Mouse (Mus musculus): ENCODE measurements around the gene Ap5z1. TPM values are rescaled to one million over a fixed set of nuclear protein-coding genes. Genes with fewer than 3 reads are reported as not detected.
A peak's percentile ranks its signal among the peaks of the same experiment; 100 is the strongest.

Gene Ap5z1
- polyA plus RNA-seq, 1 experiment from 2014 or later = 6.4 TPM

GRCm38 (mm10) chr5:142420317-142420716 is 43.4 kb upstream of the Ap5z1 start:
- Histone ChIP-seq H3K36me3 (ENCODE audit: insufficient read depth, low read length) (0 out of 2 replicates have a peak, but pooled peaks cover 3% of the 10 kb centered on the region), H3K27me3 (ENCODE audit: insufficient read depth, low read length) (no peaks in the 10 kb centered on the region), H3K4me2 (ENCODE audit: low read length) (no peak overlapping the region), H3K9ac (ENCODE audit: low read depth, low read length) (no peak overlapping the region), H3K27ac (no peak overlapping the region), H3K4me3 (replicated peaks; ENCODE audit: low read depth, low read length) (no peak overlapping the region), H3K4me1 (replicated peaks; ENCODE audit: insufficient read depth, low read length) (peaks cover 29% of the 10 kb centered on the region), H3K9me3 (replicated peaks; ENCODE audit: low read length) (no peaks in the 10 kb centered on the region)
- no peak for ATAC-seq (replicated peaks; ENCODE audit: low FRiP score, low read depth)
- no peak for TF ChIP-seq CTCF (IDR thresholded peaks at IDR 0.05; ENCODE audit: low read depth)
- DNase-seq (ENCODE audit: low spot score) = no peak
- WGBS = 81% methylated on average over 4 of the region's 4 CpGs

- Histone ChIP-seq H3K9me3 (replicated peaks; ENCODE audit: low read length) (no peaks in the 10 kb centered on the region), H3K36me3 (ENCODE audit: insufficient read depth, low read length) (0 out of 2 replicates have a peak, but pooled peaks cover 3% of the 10 kb centered on the region), H3K4me3 (replicated peaks; ENCODE audit: low read depth, low read length) (no peak overlapping the region), H3K9ac (ENCODE audit: low read depth, low read length) (no peak overlapping the region), H3K27me3 (ENCODE audit: insufficient read depth, low read length) (no peaks in the 10 kb centered on the region), H3K4me2 (ENCODE audit: low read length) (no peak overlapping the region), H3K4me1 (replicated peaks; ENCODE audit: insufficient read depth, low read length) (peaks cover 33% of the 10 kb centered on the region), H3K27ac (no peak overlapping the region)
- no peak for DNase-seq (ENCODE audit: low spot score)
- 84% methylated on average over 9 of the region's 9 CpGs for WGBS
- ATAC-seq (replicated peaks; ENCODE audit: low FRiP score, low read depth) = no peak
- TF ChIP-seq CTCF (IDR thresholded peaks at IDR 0.05; ENCODE audit: low read depth) = no peak
These were observed 42.8 kb upstream of the Ap5z1 start for GRCm38 (mm10) chr5:142420920-142421319.

GRCm38 (mm10) chr5:142421886-142422285 is 41.9 kb upstream of the Ap5z1 start:
- 0 out of 2 replicates have a peak, but pooled peaks cover 3% of the 10 kb centered on the region for H3K36me3 ChIP-seq (ENCODE audit: insufficient read depth, low read length)
- H3K9ac ChIP-seq (ENCODE audit: low read depth, low read length) = no peak overlapping the region
- peaks cover 29% of the 10 kb centered on the region for H3K4me1 ChIP-seq (replicated peaks; ENCODE audit: insufficient read depth, low read length)
- H3K9me3 ChIP-seq (replicated peaks; ENCODE audit: low read length) = no peaks in the 10 kb centered on the region
- 83% methylated on average over 5 of the region's 5 CpGs for WGBS
- no peak overlapping the region for H3K27ac ChIP-seq
- TF ChIP-seq CTCF (IDR thresholded peaks at IDR 0.05; ENCODE audit: low read depth) = no peak
- DNase-seq (ENCODE audit: low spot score) (no peak), ATAC-seq (replicated peaks; ENCODE audit: low FRiP score, low read depth) (no peak)
- H3K4me3 ChIP-seq (replicated peaks; ENCODE audit: low read depth, low read length) = no peak overlapping the region
- no peak overlapping the region for H3K4me2 ChIP-seq (ENCODE audit: low read length)
- no peaks in the 10 kb centered on the region for H3K27me3 ChIP-seq (ENCODE audit: insufficient read depth, low read length)

GRCm38 (mm10) chr5:142423141-142423540 is 40.6 kb upstream of the Ap5z1 start:
- ATAC-seq (replicated peaks; ENCODE audit: low FRiP score, low read depth) (no peak), DNase-seq (ENCODE audit: low spot score) (no peak)
- H3K27ac ChIP-seq = no peak overlapping the region
- TF ChIP-seq CTCF (IDR thresholded peaks at IDR 0.05; ENCODE audit: low read depth) = no peak
- 0 out of 2 replicates have a peak, but pooled peaks cover 3% of the 10 kb centered on the region for H3K36me3 ChIP-seq (ENCODE audit: insufficient read depth, low read length)
- H3K4me3 ChIP-seq (replicated peaks; ENCODE audit: low read depth, low read length) = no peak overlapping the region
- H3K9me3 ChIP-seq (replicated peaks; ENCODE audit: low read length) = no peaks in the 10 kb centered on the region
- H3K27me3 ChIP-seq (ENCODE audit: insufficient read depth, low read length) = no peaks in the 10 kb centered on the region
- no peak overlapping the region for H3K4me2 ChIP-seq (ENCODE audit: low read length)
- H3K4me1 ChIP-seq (replicated peaks; ENCODE audit: insufficient read depth, low read length) = peaks cover 32% of the 10 kb centered on the region
- H3K9ac ChIP-seq (ENCODE audit: low read depth, low read length) = no peak overlapping the region
- 90% methylated on average over 10 of the region's 10 CpGs for WGBS

- H3K36me3 ChIP-seq (ENCODE audit: insufficient read depth, low read length) = 0 out of 2 replicates have a peak, but pooled peaks cover 3% of the 10 kb centered on the region
- TF ChIP-seq CTCF (IDR thresholded peaks at IDR 0.05; ENCODE audit: low read depth) = no peak
- H3K27ac ChIP-seq = no peak overlapping the region
- H3K4me3 ChIP-seq (replicated peaks; ENCODE audit: low read depth, low read length) = no peak overlapping the region
- 44% methylated on average over 3 of the region's 3 CpGs for WGBS
- DNase-seq (ENCODE audit: low spot score) (no peak), ATAC-seq (replicated peaks; ENCODE audit: low FRiP score, low read depth) (no peak)
- H3K4me2 ChIP-seq (ENCODE audit: low read length) = no peak overlapping the region
- H3K9me3 ChIP-seq (replicated peaks; ENCODE audit: low read length) = no peaks in the 10 kb centered on the region
- no peaks in the 10 kb centered on the region for H3K27me3 ChIP-seq (ENCODE audit: insufficient read depth, low read length)
- H3K9ac ChIP-seq (ENCODE audit: low read depth, low read length) = no peak overlapping the region
- peaks cover 32% of the 10 kb centered on the region for H3K4me1 ChIP-seq (replicated peaks; ENCODE audit: insufficient read depth, low read length)
These were observed 40.0 kb upstream of the Ap5z1 start for GRCm38 (mm10) chr5:142423701-142424100.

GRCm38 (mm10) chr5:142424627-142425349 is 39.0 kb upstream of the Ap5z1 start:
- Histone ChIP-seq H3K9ac (ENCODE audit: low read depth, low read length) (0 out of 2 replicates have a peak overlapping the region, but pooled peaks have one; percentile 29), H3K4me1 (replicated peaks; ENCODE audit: insufficient read depth, low read length) (peaks cover 32% of the 10 kb centered on the region)
- peak; percentile 75 for DNase-seq (ENCODE audit: low spot score)

More at GRCm38 (mm10) chr5:142424627-142425349, 39.0 kb upstream of the Ap5z1 start:
- H3K9me3 ChIP-seq (replicated peaks; ENCODE audit: low read length) = no peaks in the 10 kb centered on the region
- ATAC-seq (replicated peaks; ENCODE audit: low FRiP score, low read depth) = peak; percentile 67; the same call in 1 of the 2 replicates
- H3K27ac ChIP-seq = peak overlapping the region; percentile 91
- H3K27me3 ChIP-seq (ENCODE audit: insufficient read depth, low read length) = no peaks in the 10 kb centered on the region
- 30% methylated on average over 13 of the region's 13 CpGs for WGBS
- peak overlapping the region; percentile 36 for H3K4me2 ChIP-seq (ENCODE audit: low read length)
- no peaks in the 10 kb centered on the region for H3K36me3 ChIP-seq (ENCODE audit: insufficient read depth, low read length)
- no peak for TF ChIP-seq CTCF (IDR thresholded peaks at IDR 0.05; ENCODE audit: low read depth)
- no peak overlapping the region for H3K4me3 ChIP-seq (replicated peaks; ENCODE audit: low read depth, low read length)
